Mouse (Mus musculus) heart, postnatal 0 days (tissue): ENCODE data around the gene Syn3.

Experiments
- CTCF ChIP-seq: IDR thresholded peaks from 2 replicates; pipeline ENCODE4 v1.5.1; 2016; ENCODE audit warnings: antibody characterized with exemption, control low read depth, low read depth
- EP300 ChIP-seq: IDR thresholded peaks from 2 replicates; pipeline ENCODE4 v1.6.1; 2016; ENCODE audit warnings: antibody characterized with exemption, low read depth

DNA sequence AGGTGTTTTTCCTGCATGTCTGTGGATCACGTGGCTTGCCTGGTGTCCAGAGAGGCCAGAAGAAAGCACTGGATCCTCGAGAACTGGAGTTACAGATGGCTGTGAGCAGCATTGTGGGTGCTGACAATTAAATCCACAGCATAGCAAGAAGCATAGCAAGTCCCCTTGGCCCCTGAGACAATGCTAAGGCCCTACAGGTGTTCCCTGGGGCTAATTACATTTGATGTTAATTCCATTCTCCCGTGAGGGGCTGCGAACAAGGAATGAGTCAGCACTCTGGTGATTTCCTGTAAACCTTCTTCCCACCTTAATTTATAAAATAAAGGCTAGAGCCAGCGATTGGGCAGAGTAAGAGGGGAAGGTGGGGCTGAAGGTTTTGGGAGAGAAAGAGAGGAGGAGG is 479.9 kb downstream of the Syn3 start:
- TF ChIP-seq CTCF (no peak), EP300 (no peak)
